Mouse (Mus musculus) kidney, postnatal 25 days (tissue): ENCODE measurements around the gene Tardbp.

Experiments
- DNase-seq, 2 experiments: peaks; one replicate each; pipeline ENCODE4 v3.0.0; 2021; ENCODE audit warnings: mixed read lengths in 2 of 2

Gene Tardbp

DNA sequence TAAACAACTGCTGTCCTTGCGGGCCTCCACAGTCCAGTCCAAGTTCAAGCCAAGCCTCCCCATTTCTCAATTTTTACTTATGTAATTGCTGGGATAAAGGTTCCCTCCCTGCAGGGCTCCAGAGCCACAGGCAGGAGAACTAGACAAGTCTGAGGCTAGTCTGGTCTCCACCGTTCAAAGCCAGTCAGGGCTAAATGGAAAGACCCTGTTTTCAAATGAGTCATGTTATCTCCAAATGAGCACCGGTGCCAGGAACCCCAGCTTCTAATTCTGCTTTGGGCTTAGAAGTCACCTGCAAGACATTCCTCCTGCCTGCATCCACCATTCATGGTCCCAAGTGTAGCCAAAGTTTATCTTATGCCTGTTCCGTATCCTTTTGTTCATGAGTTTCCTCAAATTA, 24.9 kb downstream of the Tardbp start:
- peak in 1 of 2 experiments; percentile 11 for DNase-seq

DNA sequence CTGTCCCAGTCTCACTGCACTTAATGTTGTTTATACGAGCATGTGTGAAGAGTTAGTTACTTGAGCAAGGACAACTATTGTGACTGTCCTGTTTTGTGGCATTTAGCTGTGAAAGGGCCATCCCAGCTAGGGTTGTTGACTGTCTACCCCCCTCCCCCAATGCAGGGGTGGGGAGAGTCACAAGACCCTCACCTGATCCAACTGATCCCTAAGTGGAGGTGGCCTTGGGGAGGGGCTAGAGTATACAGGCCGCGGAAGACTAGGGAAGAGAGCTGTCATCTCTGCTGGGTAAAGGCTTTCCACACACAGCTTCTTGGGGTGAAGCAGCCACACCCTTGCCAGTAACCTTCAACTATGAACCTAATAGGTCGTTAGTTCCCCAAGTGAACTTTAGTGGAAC, 26.5 kb downstream of the Tardbp start:
- DNase-seq: peak in 1 of 2 experiments; percentile 28

DNA sequence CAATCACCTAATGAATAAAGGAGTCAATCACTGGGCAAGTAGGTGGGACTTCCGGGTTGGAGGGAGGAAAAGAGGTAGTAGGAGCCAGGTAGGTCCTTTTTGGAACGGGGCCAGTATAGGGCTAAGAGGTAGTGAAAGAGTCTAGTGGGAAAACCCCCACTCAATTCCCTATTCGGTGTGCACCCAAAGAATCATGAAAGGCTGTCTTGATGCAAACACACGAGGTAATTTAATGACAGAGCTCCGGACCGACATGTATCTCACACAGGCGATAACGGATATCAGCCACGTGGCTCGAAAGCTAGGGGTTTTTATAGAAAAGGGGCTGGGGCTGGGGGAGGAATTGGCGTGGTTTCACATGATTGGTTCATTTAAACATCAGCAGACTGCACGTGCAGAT, 28.0 kb downstream of the Tardbp start:
- peak in 1 of 2 experiments; percentile 21 for DNase-seq

DNA sequence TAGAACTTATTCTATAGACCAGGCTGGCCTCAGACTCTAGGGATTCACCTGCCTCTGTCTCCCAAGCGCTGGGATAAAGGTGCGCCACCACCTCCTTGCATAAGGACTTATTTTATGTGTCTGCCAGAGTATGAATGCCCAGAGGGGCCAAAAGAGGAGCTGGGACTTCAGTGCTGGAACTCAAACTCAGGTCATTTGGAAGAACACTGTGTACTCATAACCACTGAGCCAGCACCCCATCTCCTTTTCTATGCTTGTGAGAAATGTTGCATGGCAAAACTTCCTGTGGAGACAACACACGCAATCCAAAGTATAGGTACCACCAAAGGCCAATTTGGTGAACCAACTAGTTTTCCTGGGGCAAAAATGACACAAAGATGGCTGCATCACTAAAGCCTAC, 30.1 kb downstream of the Tardbp start:
- DNase-seq: peak in 1 of 2 experiments; percentile 9

DNA sequence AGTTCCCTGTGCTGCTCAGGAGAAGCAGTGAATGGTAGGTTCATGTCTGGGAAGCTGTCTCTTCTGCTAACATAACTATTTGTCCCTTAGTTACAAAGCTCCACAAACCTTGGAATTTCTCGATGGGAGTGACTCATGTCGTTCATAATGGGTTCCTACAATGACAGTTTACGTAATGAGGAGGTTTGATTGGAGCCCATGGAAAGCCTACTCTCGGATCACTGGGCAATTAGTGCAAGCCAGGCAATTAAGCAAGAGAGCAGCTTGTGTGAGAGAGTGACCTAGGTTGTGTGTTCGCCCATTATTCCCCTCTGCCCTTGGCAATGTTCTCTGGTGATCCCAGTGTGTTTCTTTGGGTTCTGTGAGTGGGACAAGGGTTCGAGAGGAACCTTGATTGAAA, 30.9 kb downstream of the Tardbp start:
- peak in 1 of 2 experiments; percentile 5 for DNase-seq

DNA sequence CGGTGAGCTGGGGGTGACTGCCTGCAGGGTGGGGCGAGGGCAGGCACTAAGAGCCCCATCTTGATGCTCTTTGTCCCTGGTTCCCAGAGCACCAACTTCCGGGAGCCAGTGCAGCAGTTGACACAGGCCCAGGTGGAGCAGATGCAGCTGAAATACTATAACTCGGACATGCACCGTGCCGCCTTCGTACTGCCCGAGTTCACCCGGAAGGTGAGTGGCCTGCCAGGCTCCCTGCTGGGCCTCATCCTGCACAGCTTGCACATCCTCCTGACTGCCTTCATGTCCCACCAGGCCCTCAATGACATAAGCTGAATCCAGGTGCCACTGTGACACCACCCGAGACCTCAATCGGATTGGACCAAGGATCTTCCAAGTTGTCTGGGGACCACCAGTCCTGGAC, 32.8 kb downstream of the Tardbp start:
- DNase-seq: no peak

DNA sequence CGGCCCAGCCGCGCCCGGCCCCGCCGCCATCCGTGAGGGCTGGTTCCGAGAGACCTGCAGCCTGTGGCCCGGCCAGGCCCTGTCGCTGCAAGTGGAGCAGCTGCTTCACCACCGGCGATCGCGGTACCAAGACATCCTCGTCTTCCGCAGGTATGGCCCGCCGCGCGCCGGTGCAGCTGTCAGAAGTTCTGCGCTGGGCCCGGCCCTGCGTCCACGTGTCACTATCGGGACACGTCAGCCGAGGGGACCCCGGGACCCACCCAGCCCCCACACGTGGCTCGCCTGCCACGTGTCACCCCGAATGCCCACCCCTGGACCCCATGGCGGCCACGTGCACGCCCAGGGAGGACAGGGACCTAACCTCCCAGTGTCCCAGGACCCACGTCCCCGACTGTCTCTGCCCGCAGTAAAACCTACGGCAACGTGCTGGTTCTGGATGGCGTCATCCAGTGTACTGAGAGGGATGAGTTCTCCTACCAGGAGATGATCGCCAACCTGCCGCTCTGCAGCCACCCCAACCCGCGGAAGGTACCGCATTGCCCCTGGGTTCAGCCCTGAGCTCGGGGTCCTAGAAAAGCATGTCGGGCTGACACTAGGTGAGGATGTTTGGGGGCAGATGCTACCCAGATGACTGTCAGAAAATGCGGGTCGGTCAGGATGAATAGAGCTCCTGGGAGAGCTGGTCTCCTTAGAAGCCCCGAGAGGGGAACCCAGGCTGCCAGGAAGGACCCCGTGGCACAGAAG, 35.0 kb downstream of the Tardbp start:
- DNase-seq: peak in 1 of 2 experiments; percentile 55

DNA sequence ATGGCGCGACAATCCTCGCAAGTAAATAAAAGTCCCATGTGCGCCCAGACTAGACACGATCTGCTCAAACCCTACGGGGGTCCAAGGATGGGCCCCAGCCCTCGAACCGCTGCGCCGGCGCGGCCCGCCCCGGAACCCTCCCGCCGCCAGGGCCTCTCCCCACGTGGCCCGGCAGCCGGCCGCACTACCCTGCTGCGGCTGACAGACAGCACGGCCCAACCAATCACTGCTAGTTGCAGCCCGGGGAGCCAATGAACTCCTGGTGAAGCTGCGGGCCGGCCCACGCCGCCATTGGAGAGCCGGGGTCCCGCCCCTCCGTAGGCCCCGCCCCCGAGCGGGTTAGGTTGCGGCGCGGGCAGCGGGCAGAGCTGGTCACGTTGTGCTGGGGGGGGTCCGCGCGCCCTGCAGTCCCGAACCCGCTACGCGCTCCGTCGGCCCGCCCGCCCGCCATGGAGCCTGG, 35.6 kb downstream of the Tardbp start, which contains the start of gene Srm:
Gene Srm (plus strand): TSS at position 333 of the 460 bp plus-strand sequence.
- DNase-seq: peak; percentile 98 to 100

DNA sequence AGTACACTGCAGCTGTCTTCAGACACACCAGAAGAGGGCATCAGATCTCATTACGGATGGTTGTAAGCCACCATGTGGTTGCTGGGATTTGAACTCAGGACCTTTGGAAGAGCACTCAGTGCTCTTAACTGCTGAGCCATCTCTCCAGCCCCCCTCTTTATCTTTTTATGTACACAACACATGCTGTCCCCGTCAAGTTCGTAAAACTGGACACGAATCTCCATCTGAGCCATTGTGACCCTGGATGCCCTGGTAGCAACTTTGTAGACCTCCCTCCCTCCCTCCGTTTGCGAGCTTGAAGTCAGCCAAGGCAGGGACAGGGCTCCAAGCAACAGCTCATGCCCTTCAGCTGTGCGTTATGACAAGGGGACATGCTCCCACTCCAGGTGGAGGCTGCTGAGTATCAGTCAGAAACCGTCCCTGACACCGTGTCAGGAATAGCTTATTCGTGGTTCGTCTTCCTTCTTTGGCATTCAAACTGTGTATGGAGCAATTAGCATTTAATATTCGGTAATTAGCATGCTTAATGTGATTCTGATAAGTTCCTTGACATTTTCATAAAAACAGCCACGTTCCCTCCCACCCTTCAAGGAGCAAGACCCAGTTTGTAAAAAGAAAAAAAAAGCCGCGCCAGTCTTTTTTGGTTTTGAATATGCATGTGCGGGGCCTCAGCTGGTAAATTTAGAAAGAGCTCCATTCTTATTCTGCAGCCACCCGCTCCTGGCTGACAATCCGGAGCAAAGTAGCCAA, 36.2 kb downstream of the Tardbp start:
- DNase-seq: no peak

DNA sequence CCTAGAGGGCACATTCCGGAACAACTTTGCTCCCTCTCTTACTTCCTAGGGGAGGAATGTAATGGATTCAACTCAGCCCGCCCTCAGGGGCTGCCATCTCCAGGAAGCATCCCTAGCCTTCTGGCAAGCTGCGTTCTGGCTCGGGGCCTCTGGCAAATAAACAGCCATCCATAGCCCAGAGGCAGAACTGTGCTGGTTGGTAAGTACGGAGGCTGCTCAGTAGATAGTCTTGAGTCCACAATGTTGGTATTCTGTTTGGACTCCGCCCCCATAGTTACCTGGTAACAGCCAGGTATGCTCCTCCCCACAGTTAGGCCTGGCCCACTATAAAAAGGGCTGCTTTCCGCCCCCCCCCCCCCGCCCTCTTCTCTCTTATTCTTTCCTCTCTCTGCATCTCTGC, 37.3 kb downstream of the Tardbp start:
- DNase-seq: peak; percentile 40 to 64

DNA sequence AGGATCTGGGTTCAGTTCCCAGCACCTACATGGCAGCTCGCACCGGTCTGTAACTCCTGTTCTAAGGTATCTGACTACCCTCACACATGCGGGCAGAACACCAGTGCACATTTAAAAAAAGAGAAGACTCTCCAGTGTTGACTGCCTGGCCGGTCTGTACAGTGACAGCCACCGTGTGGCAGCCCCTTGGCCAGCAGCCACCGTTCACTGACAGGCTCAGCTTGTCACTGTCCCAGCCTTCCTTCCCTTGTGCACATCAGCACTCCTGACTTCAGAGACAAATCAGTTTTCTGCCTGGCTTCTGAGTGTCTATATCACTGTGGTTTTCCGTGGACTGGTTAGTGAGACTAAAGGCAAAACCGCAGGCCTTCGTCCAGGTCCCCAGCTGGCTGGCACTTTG, 38.0 kb downstream of the Tardbp start:
- DNase-seq: no peak

DNA sequence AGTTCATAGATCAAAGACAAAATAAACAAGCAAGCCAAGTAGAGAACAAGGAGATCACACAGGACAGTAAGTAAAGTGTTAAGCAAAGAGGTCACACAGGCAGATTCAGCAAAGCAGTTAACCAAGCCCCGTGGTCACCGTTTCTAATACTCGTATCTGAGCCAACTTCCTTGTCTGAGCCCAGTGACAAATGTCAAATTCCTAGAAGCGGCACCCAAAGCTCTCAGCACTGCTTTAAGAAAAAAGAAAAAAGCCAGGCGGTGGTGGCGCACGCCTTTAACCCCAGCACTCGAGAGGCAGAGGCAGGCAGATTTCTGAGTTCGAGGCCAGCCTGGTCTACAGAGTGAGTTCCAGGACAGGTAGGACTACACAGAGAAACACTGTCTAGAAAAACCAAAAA, 40.2 kb downstream of the Tardbp start:
- no peak for DNase-seq

DNA sequence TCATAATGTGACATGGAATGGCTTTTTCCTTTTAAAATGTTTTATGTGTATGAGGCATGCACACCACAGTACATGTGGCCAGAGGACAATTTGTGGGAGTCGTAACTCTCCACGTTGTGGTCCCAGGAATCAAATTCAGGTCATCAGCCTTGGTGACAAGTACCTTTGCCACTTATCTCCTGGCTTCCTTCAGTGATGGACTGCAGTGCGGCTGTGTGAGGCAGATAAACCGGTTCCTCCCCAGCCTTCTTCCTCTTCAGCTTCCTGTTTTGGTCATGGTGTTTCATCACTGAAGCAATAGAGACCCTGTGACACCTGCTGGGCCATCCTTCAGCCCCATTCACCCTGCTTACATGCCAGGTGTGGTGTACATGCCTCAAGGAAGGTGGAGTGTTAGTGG, 43.6 kb downstream of the Tardbp start:
- no peak for DNase-seq

DNA sequence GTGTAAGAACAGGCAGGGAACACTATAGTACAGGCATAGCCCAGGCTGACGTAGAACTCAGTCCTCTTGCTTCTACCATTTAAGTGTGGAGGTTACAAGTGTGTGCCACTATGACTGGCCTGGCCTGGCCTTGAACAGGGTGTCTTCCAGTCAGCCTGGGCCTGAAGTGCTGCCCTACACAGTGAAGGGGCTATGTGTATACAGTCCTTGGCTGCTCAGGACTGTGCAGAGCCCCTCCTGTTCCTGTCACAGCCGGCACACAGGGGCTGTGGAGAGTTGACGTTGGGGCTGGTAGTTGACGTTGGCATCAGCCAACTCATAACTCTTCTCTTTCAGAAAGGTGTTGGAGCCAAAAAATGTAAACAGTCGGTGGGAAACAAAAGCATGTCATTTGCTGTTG, 45.4 kb downstream of the Tardbp start:
- no peak for DNase-seq

DNA sequence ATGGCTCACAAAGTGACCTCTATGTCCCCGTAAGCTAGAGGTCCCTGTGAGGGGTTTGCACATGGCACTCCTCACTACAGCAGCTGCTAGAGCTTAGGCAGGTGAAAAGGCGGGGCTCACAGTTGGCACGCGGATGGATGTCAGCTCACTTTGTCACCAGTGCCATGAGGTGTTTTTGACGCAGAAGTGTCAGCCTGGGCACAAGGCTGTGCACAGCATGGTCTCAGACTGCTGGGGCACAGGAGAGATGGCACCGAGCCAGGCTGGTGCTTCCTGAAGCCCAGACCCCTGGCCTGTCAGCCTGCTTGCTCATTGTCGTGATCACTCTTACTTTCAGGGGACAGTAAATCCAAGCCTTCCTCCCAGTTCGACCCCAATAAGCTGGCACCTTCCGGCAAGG, 46.1 kb downstream of the Tardbp start:
- DNase-seq: no peak

DNA sequence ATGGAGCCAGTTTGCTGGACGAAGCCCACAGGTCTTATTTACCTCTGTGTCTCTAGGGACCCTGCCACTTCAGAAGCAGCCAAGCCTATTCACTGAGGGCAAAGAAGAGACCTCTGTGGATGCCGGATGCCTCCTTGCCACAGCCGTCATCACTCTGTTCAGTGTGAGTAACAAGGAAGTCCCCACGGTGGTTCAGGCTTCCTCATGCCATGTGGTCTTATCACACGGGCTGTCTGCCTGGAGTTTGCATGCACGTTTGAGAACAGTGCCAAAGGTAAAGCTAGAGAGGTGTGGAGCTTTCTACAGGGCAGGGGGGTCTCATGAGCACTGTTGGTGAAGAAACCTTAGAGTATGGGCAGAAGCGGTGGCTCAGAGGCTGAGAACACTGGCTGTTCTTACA, 53.6 kb downstream of the Tardbp start:
- DNase-seq: no peak

DNA sequence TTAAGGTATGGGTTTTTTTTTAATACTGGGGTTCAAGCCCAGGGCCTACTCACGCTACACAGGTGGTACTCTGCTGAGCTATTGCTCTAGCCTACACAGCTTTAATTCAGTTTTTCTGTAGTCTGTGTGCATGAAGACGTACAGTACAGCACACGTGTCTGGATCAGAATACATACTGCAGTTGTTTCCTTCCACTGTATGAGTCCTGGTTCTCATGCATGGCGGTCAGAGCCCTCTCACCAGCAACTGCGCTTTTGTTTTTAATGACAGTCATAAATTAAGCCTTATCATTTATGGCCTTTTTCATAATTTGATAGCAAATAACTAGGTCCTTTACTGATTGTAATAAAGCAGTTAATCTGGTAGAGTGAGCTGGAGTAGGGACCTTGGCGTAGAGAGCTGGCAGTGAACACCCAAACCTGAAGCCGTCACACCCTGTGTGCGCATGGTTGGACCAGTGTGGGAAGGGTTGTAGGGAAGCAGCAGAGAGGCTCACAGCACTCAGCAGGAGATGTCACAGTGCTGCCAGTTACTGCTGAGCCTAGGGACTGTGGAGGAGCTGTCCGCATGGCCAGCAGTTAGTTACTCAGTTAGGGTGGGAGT, 56.0 kb downstream of the Tardbp start:
- no peak for DNase-seq

DNA sequence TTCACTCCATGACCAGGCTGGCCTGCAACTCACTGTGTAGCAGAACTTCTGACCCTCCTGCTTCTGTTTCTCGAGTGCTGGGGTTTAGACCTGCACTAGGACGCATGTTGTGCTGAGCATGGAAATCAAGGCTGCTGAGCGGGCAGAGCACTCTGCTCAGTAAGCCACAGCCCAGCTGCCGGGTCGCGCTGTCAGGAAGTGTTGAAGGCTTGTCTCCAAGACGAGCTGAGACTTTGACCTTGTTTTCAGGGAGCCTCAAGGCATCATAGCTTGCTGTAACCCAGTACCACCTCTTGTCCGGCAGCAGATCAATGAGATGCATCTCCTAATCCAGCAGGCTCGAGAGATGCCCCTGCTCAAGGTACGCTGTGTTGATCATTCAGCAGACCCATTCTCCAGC, 56.7 kb downstream of the Tardbp start:
- no peak for DNase-seq

DNA sequence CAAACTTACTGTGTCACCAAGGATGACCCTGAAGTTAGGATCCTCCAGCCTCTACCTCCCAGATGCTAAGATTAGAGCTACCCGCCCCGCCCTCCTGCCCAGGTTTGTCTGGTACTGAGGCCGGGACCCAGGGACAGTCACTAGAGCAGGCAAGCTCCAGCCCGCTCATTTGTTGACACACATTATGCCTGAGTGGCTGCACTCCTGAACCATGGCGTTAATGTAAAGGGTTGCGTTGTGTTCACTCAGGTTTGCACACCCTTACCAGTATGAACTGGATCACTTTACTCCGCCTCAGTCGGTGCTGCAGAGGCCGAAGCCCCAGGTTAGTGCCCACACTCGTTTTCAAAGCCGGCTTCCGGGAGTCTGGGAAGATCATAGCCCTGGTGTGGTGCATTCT, 63.2 kb downstream of the Tardbp start:
- DNase-seq: no peak

DNA sequence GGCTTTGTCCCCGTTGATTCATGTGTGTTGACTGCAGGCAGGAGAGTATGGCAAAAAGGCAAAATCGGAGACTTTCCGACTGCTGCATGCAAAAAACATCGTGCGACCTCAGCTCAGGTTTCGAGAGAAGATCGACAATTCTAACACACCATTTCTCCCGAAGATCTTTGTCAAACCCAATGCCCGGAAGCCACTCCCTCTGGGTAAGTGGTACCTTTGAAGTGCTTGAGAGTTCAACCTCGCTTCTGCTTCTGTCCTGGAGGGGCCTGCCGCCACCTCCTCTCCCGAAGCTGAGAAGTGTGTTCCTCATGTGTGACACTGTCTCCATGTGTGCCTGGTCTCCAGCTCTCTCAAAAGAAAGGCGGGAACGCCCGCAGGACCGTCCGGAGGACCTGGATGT, 64.1 kb downstream of the Tardbp start:
- DNase-seq: no peak
